Mouse (Mus musculus) T-helper 1 cell (primary cell): ENCODE data around the gene Smarcc2.
"Not testable (repeated sequence)": the region's sequence is repeated elsewhere in the genome, so short reads cannot be mapped to it uniquely, and the experiment has no call there.

Source experiments
- in situ Hi-C: fragments of 300-600 bp; cut with MboI, MseI; formaldehyde crosslinking; loops from one replicate; pipeline ENCODE4 v1.15.1; 2025; ENCODE audit warnings: high pct_unique_total_duplicates

The Smarcc2 gene

GRCm38 (mm10) chr10:128441324-128442119 lies 17.5 kb upstream of the Smarcc2 start:
- in situ Hi-C loops: no loop called here

DNA sequence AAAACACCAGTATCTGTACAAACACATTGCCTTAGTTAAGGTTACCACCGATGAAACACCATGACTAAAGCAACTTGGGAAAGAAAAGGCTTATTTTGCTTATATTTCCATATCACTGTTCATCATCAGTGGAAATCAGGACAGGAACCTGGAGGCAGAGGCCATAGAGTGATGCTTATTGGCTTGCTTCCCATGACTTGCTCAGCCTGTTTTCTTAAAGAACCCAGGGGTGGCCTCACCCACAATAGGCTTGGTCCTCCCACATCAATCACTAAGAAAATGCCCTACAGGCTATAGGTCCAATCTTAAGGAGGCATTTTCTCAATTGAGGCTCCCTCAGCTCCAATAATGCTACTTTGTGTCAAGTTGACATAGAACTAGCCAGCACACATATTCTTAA lies 16.3 kb upstream of the Smarcc2 start:
- in situ Hi-C loops: no loop called here

- in situ Hi-C loops: no loop called here
Observed at GRCm38 (mm10) chr10:128444354-128444753, 14.7 kb upstream of the Smarcc2 start.

DNA sequence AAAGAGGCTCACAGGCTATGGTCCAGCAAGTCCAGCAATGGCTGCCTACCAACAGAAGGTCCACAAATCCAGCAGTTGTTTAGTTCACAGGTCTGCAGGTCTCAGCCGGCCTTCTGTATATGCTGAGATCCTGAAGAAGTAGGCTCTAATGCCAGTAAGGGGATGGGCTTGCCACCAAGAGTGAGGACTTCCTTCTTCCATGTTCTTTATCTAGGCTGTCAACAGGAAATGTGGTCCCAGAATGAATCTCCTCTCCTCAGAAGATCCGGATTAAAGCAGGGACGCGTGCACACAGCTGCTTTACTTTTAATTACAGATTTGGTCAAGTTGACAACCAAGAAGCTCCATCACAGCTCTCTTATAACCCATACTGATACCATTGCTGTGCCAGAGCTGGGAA lies 13.6 kb upstream of the Smarcc2 start:
- in situ Hi-C loops: no loop called here

DNA sequence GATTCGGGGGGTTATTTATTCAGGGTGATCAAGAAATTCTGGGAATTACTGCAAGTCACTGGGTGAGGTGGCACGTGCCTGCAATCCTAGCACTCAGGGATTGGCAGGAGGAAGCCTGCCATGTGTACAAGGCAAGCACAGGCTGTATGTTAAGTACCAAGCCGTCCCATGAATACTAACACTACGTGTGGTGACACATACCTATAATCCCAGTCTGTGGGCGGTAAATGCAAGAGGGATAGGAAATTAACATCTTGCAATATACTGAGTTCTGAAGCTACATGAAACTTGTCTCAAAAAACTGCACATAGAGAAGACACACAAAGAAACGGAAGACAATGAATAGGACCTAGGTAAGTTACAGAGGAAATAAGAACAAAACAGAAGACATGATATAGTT lies 8.0 kb upstream of the Smarcc2 start:
- in situ Hi-C loops: no loop called here

- in situ Hi-C loops: no loop called here
Observed at GRCm38 (mm10) chr10:128454471-128454870, 4.6 kb upstream of the Smarcc2 start.

DNA sequence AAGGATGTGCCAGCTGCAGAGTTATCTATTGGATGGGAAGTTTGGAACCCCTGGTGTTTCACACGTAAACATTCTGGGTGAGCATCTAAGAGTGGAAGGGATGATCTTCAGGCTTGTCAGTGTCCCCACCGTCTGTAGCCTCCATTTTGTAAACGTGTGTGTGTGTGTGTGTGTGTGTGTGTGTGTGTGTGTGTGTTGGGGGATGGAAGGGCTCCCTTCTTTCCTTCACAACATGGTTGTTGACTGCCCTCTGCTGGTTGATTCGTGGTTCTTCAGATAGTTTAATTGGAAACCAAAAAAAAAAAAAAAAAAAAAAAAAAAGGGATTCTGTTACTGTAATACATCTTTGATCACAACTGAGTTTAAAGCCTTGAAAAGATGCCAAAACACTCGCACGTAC lies 3.8 kb upstream of the Smarcc2 start:
- in situ Hi-C loops: no loop called here

DNA sequence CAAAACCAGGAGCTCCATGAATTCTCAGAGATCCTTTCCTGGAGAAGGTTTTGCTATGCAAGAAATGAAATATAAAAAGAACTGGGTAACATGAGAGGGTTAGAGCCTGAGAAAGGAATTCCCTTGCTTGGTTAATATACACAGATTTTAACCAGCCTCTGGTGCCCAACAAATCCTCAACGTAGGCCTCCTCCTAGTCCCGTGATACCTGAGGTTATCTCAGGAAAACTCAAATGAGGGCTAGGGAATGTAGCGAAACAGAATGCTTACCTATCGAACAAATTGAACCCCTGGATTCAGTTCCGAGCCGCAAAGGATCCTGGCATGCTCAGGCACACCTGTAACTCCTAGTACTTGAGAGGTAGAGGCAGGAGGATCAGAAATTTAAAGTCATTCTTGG lies 1.4 kb upstream of the Smarcc2 start:
- in situ Hi-C loops: no loop called here

DNA sequence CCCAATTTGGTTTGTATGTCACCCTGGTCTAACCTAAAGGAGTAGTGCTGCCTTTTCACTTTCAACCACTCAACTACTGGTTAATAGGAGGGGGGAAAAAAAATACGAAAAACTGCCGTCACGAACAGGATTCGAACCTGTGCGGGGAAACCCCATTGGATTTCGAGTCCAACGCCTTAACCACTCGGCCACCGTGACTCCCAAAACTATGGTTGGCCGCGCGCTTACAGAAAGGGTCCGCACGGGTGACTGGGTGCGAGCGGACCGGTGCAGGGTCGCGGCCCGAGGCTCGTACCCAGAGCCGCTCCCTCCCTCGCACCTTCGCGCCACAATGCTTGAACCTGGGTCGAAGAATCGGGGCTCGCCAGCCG lies 715 bp upstream of the Smarcc2 start:
- in situ Hi-C loops: no loop called here

DNA sequence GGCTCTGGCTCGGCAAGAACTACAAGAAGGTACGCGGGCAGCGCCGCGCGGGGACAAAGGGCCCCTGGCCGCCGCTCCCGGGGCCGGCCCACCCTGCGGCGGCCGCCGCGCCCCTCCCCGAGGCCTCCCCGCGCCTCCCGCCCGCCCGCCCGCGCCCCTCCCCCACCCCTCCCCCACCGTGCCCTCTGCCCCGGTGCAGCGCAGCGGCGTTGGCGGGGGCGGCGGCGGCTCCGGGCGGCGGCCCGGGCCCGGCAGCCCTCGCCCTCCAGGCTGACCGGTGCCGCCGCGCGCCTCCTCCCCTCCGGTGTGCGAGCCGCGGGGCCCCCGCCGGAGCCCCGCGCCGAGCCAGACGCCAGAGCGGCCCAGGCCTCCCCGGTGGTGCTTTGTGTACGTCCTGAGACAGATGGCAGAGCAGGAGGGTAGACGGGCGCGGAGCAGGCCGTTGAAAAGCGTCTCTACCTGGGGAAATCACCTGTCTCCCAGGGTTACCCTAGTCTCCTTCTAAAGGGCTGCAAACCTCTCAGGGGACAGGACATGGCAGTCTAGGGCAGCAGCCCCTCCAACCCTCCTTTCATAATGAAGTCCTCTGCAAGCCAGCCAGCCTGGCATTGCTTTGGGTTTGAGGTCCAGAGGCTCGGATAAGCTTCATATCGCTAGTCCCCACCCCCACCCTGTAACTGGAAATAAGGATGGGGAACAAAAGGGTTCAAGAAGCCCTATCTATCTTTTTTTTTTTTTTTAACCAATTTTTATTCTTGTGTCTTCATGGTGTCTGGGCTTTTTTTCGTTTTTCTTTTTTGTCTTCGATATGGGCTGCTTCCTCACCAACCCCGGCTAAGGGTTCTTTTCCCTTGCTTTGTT lies 591 bp downstream of the Smarcc2 start:
- in situ Hi-C loops: no loop called here

DNA sequence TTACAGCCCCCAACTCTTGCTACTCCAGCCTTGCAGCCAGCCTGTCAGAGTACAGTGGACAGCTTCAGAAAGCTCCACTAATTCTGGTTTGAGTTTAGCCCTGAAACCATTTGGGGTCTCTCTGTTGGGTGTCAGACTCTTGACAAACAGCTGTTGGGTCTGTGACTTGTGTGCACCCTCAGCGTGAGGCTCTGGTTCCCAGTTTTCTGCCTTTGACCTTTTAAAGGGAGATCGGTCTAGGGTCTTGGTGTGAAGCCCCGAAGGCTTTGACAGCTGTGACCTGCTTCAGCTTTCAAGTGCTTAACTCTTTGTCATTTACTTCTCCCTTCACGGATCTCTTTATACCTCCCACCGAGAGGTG lies 1.2 kb downstream of the Smarcc2 start:
- in situ Hi-C loops: no loop called here

GRCm38 (mm10) chr10:128474366-128474765 lies 15.3 kb downstream of the Smarcc2 start:
- in situ Hi-C loops: no loop called here

- in situ Hi-C loops: no loop called here
Observed at GRCm38 (mm10) chr10:128486370-128486769, 27.3 kb downstream of the Smarcc2 start.

DNA sequence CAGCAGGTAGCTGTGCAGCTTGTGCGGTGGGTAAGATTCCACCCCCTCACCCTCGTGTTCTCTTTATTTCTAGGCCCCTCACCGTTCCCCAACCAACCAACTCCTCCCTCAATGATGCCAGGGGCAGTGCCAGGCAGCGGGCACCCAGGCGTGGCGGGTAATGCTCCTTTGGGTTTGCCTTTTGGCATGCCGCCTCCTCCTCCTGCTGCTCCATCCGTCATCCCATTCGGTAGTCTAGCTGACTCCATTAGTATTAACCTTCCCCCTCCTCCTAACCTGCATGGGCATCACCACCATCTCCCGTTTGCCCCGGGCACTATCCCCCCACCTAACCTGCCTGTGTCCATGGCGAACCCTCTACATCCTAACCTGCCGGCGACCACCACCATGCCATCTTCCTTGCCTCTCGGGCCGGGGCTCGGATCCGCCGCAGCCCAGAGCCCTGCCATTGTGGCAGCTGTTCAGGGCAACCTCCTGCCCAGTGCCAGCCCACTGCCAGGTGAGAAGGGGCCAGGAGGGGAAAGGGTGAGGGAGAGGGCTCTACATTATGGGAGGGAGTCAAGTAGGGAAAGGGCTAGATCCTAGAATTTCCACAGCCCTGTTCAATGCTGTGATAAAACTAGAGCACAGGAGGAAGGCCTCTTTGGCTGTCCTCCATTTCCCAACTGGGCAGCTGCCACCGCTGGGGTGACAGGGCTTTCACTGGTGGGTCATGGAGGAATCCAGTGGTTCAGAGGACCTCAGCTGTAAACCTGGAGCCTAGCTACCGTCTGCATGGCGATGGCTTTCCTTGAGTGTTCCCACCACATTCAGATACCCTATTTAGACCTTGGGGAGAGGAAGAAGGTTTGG lies 29.0 kb downstream of the Smarcc2 start:
- in situ Hi-C loops: no loop called here

DNA sequence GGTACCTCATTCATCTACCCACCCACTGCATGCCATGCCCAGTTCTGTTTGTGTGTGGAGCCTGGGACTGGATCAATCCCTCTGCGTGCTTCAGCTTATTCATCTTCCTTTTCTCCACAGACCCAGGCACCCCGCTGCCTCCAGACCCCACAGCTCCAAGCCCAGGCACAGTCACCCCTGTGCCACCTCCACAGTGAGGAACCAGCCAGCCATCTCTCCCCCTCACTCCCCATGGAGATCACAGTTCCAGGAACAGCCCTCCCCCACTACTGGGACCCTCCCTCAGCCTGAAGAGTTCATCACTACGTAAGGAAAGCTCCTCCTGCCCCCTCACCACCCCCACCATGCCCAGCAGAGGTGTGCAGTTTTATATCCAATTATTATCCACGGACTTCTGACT lies 29.7 kb downstream of the Smarcc2 start:
- in situ Hi-C loops: no loop called here

- in situ Hi-C loops: no loop called here
Observed at GRCm38 (mm10) chr10:128489380-128489779, 30.3 kb downstream of the Smarcc2 start.

- in situ Hi-C loops: no loop called here
Observed at GRCm38 (mm10) chr10:128489785-128490184, 30.7 kb downstream of the Smarcc2 start.

GRCm38 (mm10) chr10:128490232-128490631 lies 31.2 kb downstream of the Smarcc2 start:
- in situ Hi-C loops: no loop called here

DNA sequence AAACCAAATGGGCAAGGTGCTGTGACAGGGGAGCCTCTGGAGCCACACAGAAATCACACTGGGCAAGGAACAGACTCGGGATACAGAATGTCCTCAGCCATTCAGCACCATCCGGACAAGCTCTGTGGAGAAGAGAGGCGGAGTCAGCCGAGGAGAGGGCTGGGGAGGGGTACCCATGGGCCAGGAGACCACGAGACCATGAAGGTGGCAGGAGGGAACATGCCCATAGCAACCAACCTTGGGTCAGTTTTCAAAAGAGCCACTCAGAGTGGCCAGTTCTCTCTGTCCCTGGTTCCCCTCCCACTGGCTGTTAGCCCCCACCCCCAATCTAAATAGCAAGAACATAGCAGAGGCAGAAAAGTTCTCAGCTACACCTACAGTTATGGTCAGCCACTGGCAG lies 31.9 kb downstream of the Smarcc2 start:
- in situ Hi-C loops: no loop called here

GRCm38 (mm10) chr10:128491495-128491894 lies 32.4 kb downstream of the Smarcc2 start:
- in situ Hi-C loops: no loop called here

- in situ Hi-C loops: not testable (repeated sequence)
Observed at GRCm38 (mm10) chr10:128492051-128492450, 33.0 kb downstream of the Smarcc2 start.
